8 mouse cellular contexts compared by ENCODE assay signal in the genomic region with DNA sequence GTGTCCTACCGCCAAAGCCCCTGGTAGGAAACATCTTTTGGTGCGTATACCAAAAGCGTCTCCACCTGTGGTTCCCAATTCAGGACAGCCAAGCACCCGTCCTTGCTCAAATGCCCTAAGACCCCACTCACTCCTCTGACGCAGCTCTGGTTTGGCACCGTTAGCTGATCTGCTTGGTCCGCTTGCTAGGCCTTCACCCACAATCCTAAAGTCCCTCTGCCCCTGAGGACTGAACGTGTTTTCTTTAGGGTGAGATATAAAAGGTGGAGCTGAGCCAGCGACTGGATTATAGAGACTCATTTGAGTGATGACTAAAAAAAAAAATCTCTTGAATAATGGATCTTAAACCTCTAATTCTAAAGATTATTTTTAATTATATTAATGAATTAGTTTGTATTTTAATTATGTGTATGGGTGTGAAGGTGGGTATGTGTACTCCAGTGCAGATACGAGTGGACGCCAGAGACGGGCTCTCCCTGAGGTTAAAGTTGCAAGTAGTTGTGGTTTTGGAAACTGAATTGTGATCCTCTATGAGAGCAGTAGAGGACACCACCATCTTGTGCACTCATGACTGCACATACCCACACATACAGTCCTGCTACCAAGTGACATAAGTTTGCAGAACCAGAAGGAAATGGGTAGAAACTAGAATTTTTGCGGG. TPM values are rescaled to one million over a fixed set of nuclear protein-coding genes. Genes with fewer than 3 reads are reported as not detected.
DNase-seq lines count a peak whose midpoint lies in the region; ATAC-seq and TF ChIP-seq lines count a peak whose summit lies in the region.

No protein-coding gene starts in this region.

- H3K4me3 ChIP-seq in embryonic fibroblast, embryonic 13.5 days (ENCODE audit: insufficient read depth, low read length): peak overlapping the region; percentile 94
- H3K4me3 ChIP-seq in limb, embryonic 13.5 days: peak overlapping the region; percentile 94
- peak overlapping the region; percentile 90 for H3K4me3 ChIP-seq in stomach, embryonic 16.5 days (replicated peaks; ENCODE audit: low read length)

- H3K9ac ChIP-seq in limb, embryonic 13.5 days: peak overlapping the region; percentile 89
- H3K9ac ChIP-seq in stomach, embryonic 16.5 days (ENCODE audit: low read length): peak overlapping the region; percentile 93

- TF ChIP-seq CTCF in embryonic fibroblast, embryonic 13.5 days (IDR thresholded peaks at IDR 0.05; ENCODE audit: borderline replicate concordance, insufficient read depth, low read length): no peak

- 23% methylated on average over 13 of the region's 13 CpGs for WGBS in limb, embryonic 13.5 days
- 19% methylated on average over 13 of the region's 13 CpGs for WGBS in stomach, embryonic 16.5 days

- no peak overlapping the region; the same call in 1 of the 2 replicates for H3K27ac ChIP-seq in embryonic fibroblast, embryonic 13.5 days (ENCODE audit: insufficient read depth, low read length)
- peak overlapping the region; percentile 79 for H3K27ac ChIP-seq in limb, embryonic 13.5 days
- H3K27ac ChIP-seq in stomach, embryonic 16.5 days (ENCODE audit: low read length): peak overlapping the region; percentile 78

- H3K9me3 ChIP-seq in limb, embryonic 13.5 days: no peaks in the 10 kb centered on the region
- H3K9me3 ChIP-seq in stomach, embryonic 16.5 days (replicated peaks; ENCODE audit: control insufficient read depth, low read length): no peaks in the 10 kb centered on the region

- DNase-seq in embryo, embryonic 11.5 days (ENCODE audit: low read depth, low spot score): peak; percentile 5
- DNase-seq in embryo, embryonic 10.5 days (ENCODE audit: low spot score): no peak
- peak; percentile 74 for DNase-seq in 416B (ENCODE audit: low read depth)
- DNase-seq in gastrocnemius, postnatal 10 days: no peak
- no peak for DNase-seq in layer of hippocampus, postnatal 25 days (ENCODE audit: extremely low spot score in 1 of 2, low spot score in 1 of 2)

- H3K4me1 ChIP-seq in embryonic fibroblast, embryonic 13.5 days (ENCODE audit: control insufficient read depth, insufficient read depth, low read length): peaks cover 5% of the 10 kb centered on the region
- H3K4me1 ChIP-seq in limb, embryonic 13.5 days: peaks cover 21% of the 10 kb centered on the region
- peaks cover 15% of the 10 kb centered on the region for H3K4me1 ChIP-seq in stomach, embryonic 16.5 days (ENCODE audit: control insufficient read depth, insufficient read depth, low read length)

- H3K27me3 ChIP-seq in limb, embryonic 13.5 days: no peaks in the 10 kb centered on the region
- no peaks in the 10 kb centered on the region for H3K27me3 ChIP-seq in stomach, embryonic 16.5 days (ENCODE audit: control insufficient read depth, insufficient read depth, low read length)

- H3K36me3 ChIP-seq in limb, embryonic 13.5 days: peaks cover 6% of the 10 kb centered on the region
- no peaks in the 10 kb centered on the region for H3K36me3 ChIP-seq in stomach, embryonic 16.5 days (ENCODE audit: control insufficient read depth, insufficient read depth, low read length)

- peak; percentile 4; the same call in 1 of the 2 replicates for ATAC-seq in limb, embryonic 13.5 days (ENCODE audit: low FRiP score, low read depth)
- ATAC-seq in stomach, embryonic 16.5 days (ENCODE audit: insufficient read depth, low FRiP score): no peak

- no peak for TF ChIP-seq POLR2A in embryonic fibroblast, embryonic 13.5 days (IDR thresholded peaks at IDR 0.05; ENCODE audit: low read depth, low read length)

- peak overlapping the region; percentile 79 for H3K4me2 ChIP-seq in limb, embryonic 13.5 days (replicated peaks)
- peak overlapping the region; percentile 91 for H3K4me2 ChIP-seq in stomach, embryonic 16.5 days (ENCODE audit: low read depth, low read length)

RNA-seq across cellular contexts. Expression of a gene that starts 0.9 kb away (rescaled TPM):
- 32.3 and 41.4 TPM in 2 replicates for polyA plus RNA-seq in embryonic fibroblast, embryonic 13.5 days (2011; ENCODE audit: insufficient read length, low read depth, missing spikeins)
- polyA plus RNA-seq in limb, embryonic 13.5 days (2015; fragmentation: Nextera tagmentation; extraction: Ambion mirVana): 76.2 and 76.4 TPM in 2 replicates
- 48.6 and 54.3 TPM in 2 replicates for polyA plus RNA-seq in stomach, embryonic 16.5 days (2015; fragmentation: Nextera tagmentation; extraction: Ambion mirVana)
- 10 to 100 TPM; 14.9 to 21.5 TPM for total RNA-seq in gastrocnemius, postnatal 10 days (2021)
- 10 to 100 TPM; 59.7 to 74.3 TPM for total RNA-seq in layer of hippocampus, postnatal 25 days (2021)

RNA-seq across cellular contexts. Expression of a gene that starts 26.3 kb away (rescaled TPM):
- 20.2 and 27.5 TPM in 2 replicates for polyA plus RNA-seq in embryonic fibroblast, embryonic 13.5 days (2011; ENCODE audit: insufficient read length, low read depth, missing spikeins)
- polyA plus RNA-seq in limb, embryonic 13.5 days (2015; fragmentation: Nextera tagmentation; extraction: Ambion mirVana): 178 and 182 TPM in 2 replicates
- 125 and 136 TPM in 2 replicates for polyA plus RNA-seq in stomach, embryonic 16.5 days (2015; fragmentation: Nextera tagmentation; extraction: Ambion mirVana)
- total RNA-seq in gastrocnemius, postnatal 10 days (2021): 10 to 100 TPM; 32.6 to 35.2 TPM
- 10 to 100 TPM; 68.8 to 78.4 TPM for total RNA-seq in layer of hippocampus, postnatal 25 days (2021)

RNA-seq across cellular contexts. Expression of a gene that starts 32.8 kb away (rescaled TPM):
- not detected in 2 replicates for polyA plus RNA-seq in embryonic fibroblast, embryonic 13.5 days (2011; ENCODE audit: insufficient read length, low read depth, missing spikeins)
- not detected in 2 replicates for polyA plus RNA-seq in limb, embryonic 13.5 days (2015; fragmentation: Nextera tagmentation; extraction: Ambion mirVana)
- not detected in 2 replicates for polyA plus RNA-seq in stomach, embryonic 16.5 days (2015; fragmentation: Nextera tagmentation; extraction: Ambion mirVana)
- total RNA-seq in gastrocnemius, postnatal 10 days (2021): not detected
- not detected for total RNA-seq in layer of hippocampus, postnatal 25 days (2021)

RNA-seq across cellular contexts. Expression of a gene that starts 42.2 kb away (rescaled TPM):
- not detected in 2 replicates for polyA plus RNA-seq in embryonic fibroblast, embryonic 13.5 days (2011; ENCODE audit: insufficient read length, low read depth, missing spikeins)
- polyA plus RNA-seq in limb, embryonic 13.5 days (2015; fragmentation: Nextera tagmentation; extraction: Ambion mirVana): 4.1 and 4.8 TPM in 2 replicates
- 57.6 and 68.8 TPM in 2 replicates for polyA plus RNA-seq in stomach, embryonic 16.5 days (2015; fragmentation: Nextera tagmentation; extraction: Ambion mirVana)
- not detected for total RNA-seq in gastrocnemius, postnatal 10 days (2021)
- not detected for total RNA-seq in layer of hippocampus, postnatal 25 days (2021)

RNA-seq across cellular contexts. Expression of a gene that starts 48.5 kb away (rescaled TPM):
- polyA plus RNA-seq in embryonic fibroblast, embryonic 13.5 days (2011; ENCODE audit: insufficient read length, low read depth, missing spikeins): 14.5 and 14.7 TPM in 2 replicates
- polyA plus RNA-seq in limb, embryonic 13.5 days (2015; fragmentation: Nextera tagmentation; extraction: Ambion mirVana): 63.6 and 67.4 TPM in 2 replicates
- polyA plus RNA-seq in stomach, embryonic 16.5 days (2015; fragmentation: Nextera tagmentation; extraction: Ambion mirVana): 50.6 and 51.9 TPM in 2 replicates
- 10 to 100 TPM; 11.7 to 16.7 TPM for total RNA-seq in gastrocnemius, postnatal 10 days (2021)
- 100 to 1,000 TPM; 361 to 407 TPM for total RNA-seq in layer of hippocampus, postnatal 25 days (2021)

Comparison
In these comparisons a context has a peak if more than half of its experiments do, and no peak if none do; other contexts are left out.
1. DNase-seq: peak in embryo, embryonic 11.5 days (single experiment) and 416B (single experiment); none in embryo, embryonic 10.5 days (single experiment), gastrocnemius, postnatal 10 days (single experiment) and layer of hippocampus, postnatal 25 days (0 of 2).
2. Peak in every context shown above with its lines, with median percentiles within 50 percentile points of each other: H3K4me3 ChIP-seq.